Mouse (Mus musculus) CD4-positive, CD25-positive, alpha-beta regulatory T cell, adult 2 months (primary cell): Measurements from ENCODE around the gene Eid3.

Experiments used
- DNase-seq: peaks from one replicate; pipeline ENCODE4 v3.0.0-alpha.2; 2012; ENCODE audit warnings: low read depth, low spot score

The Eid3 gene

GRCm38 (mm10) chr10:82860929-82861315 is 5.5 kb upstream of the Eid3 start:
- no peak for DNase-seq

GRCm38 (mm10) chr10:82863106-82863680 is 3.2 kb upstream of the Eid3 start:
- no peak for DNase-seq

- no peak for DNase-seq
These were observed 2.6 kb upstream of the Eid3 start for GRCm38 (mm10) chr10:82863827-82864226.

GRCm38 (mm10) chr10:82866832-82867231 is 406 bp downstream of the Eid3 start:
- no peak for DNase-seq

GRCm38 (mm10) chr10:82868418-82869086 is 2.1 kb downstream of the Eid3 start:
- no peak for DNase-seq

- DNase-seq: no peak
These were observed 9.0 kb downstream of the Eid3 start for GRCm38 (mm10) chr10:82875446-82875845.

- DNase-seq: peak; percentile 52
These were observed 9.8 kb downstream of the Eid3 start for GRCm38 (mm10) chr10:82876076-82876796.

- peak; percentile 80 for DNase-seq
These were observed 20.9 kb downstream of the Eid3 start for GRCm38 (mm10) chr10:82887354-82887753.

- DNase-seq: no peak
These were observed 22.1 kb downstream of the Eid3 start for GRCm38 (mm10) chr10:82888576-82888975.

GRCm38 (mm10) chr10:82889447-82889973 is 23.1 kb downstream of the Eid3 start:
- no peak for DNase-seq

GRCm38 (mm10) chr10:82890936-82891335 is 24.5 kb downstream of the Eid3 start:
- DNase-seq: peak; percentile 56

- DNase-seq: peak; percentile 31
These were observed 25.0 kb downstream of the Eid3 start for GRCm38 (mm10) chr10:82891427-82891826.

- DNase-seq: peak; percentile 56
These were observed 26.1 kb downstream of the Eid3 start for GRCm38 (mm10) chr10:82892442-82893055.

GRCm38 (mm10) chr10:82893872-82894650 is 27.6 kb downstream of the Eid3 start:
- peak; percentile 28 for DNase-seq

GRCm38 (mm10) chr10:82897936-82898335 is 31.5 kb downstream of the Eid3 start:
- no peak for DNase-seq

GRCm38 (mm10) chr10:82898893-82899292 is 32.5 kb downstream of the Eid3 start:
- DNase-seq: no peak

GRCm38 (mm10) chr10:82899810-82900421 is 33.5 kb downstream of the Eid3 start:
- DNase-seq: peak; percentile 83

GRCm38 (mm10) chr10:82900546-82900945 is 34.1 kb downstream of the Eid3 start:
- no peak for DNase-seq

- peak; percentile 92 for DNase-seq
These were observed 35.0 kb downstream of the Eid3 start for GRCm38 (mm10) chr10:82901436-82901835.

- DNase-seq: no peak
These were observed 42.1 kb downstream of the Eid3 start for GRCm38 (mm10) chr10:82908526-82908925.

- DNase-seq: peak; percentile 81
These were observed 43.0 kb downstream of the Eid3 start for GRCm38 (mm10) chr10:82909382-82909781.
